Mouse (Mus musculus) right cerebral cortex, postnatal 4 days (tissue): ENCODE data around the gene Gm20715.
A peak's percentile ranks its signal among the peaks of the same experiment; 100 is the strongest.
"Not testable (repeated sequence)": the region's sequence is repeated elsewhere in the genome, so short reads cannot be mapped to it uniquely, and the experiment has no call there.

Experiments
- DNase-seq: peaks from one replicate; pipeline ENCODE4 v3.0.0-alpha.2; 2022

The Gm20715 gene

GRCm38 (mm10) chr7:6430342-6430741 lies 20.3 kb downstream of the Gm20715 start:
- DNase-seq = peak; percentile 30

DNA sequence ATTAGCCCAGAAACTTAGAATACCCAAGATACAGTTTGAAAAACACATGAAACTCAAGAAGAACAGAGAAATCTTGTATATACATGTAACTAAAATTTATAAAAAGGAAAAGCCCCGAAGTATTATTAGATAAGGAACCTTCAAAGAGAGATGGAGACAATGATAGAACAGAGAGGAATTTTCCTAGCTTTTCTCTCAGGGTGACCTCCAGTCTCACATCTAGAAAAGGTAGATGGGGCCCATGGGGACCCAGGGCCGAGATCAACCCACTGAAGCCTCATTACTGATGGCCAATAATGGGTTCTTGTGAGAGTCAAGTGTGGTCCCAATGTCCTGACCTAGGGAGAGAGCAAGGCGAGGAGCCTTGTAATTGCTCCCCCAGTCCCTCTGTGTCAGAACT lies 28.3 kb downstream of the Gm20715 start, which contains the start of gene Olfr1344:
Gene Olfr1344, plus strand, starts transcription at position 301 of the 400 bp plus-strand sequence.
- DNase-seq = no peak

GRCm38 (mm10) chr7:6441173-6441572 lies 31.1 kb downstream of the Gm20715 start:
- no peak for DNase-seq

DNA sequence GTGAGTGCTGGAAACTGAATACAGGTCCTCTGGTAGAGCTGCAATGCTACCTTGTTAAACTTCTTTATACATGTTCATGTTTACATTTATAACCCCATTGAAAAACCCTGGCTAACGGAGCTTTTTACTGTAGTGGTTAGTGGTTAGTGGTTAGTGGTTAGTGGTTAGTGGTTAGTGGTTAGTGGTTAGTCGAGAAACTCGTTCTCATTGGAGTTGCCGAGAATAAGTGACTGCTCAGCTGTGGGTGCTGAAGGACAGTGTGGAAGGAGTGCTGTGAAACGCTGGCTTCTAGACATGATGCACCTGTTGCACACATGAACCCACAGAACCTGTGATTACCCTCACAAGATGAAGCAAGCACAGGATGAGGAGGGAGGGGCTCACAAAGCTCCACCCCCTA lies 37.7 kb downstream of the Gm20715 start:
- DNase-seq = no peak

DNA sequence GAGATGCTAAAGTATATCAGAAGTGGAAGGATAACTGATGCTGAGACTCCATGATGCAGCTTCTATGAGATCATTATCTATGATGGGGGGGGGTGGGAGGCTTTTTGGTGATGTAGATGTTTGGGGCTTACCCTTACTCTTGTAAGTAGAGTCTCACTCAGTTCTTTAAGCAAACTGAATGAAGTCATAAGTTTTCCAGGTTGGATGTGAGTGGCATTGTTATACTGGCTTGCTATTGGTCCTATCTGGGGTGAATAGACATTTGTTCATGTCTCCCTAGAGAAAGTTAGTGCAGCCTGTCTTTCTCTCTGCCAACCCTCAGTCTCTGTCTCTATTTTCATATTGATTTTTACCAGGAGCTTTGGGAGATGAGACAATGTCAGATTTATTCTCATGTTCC lies 45.8 kb downstream of the Gm20715 start, which contains the start of gene Olfr1336:
Gene Olfr1336, plus strand, starts transcription at position 301 of the 400 bp plus-strand sequence.
- DNase-seq = no peak

GRCm38 (mm10) chr7:6456399-6456798 lies 46.3 kb downstream of the Gm20715 start:
- no peak for DNase-seq

GRCm38 (mm10) chr7:6466951-6467350 lies 56.9 kb downstream of the Gm20715 start, which contains the start of gene Olfr1346:
Gene Olfr1346, plus strand, starts transcription at chr7:6467101.
- DNase-seq = no peak

- DNase-seq = not testable (repeated sequence)
Observed at GRCm38 (mm10) chr7:6477633-6478032, 67.6 kb downstream of the Gm20715 start.

DNA sequence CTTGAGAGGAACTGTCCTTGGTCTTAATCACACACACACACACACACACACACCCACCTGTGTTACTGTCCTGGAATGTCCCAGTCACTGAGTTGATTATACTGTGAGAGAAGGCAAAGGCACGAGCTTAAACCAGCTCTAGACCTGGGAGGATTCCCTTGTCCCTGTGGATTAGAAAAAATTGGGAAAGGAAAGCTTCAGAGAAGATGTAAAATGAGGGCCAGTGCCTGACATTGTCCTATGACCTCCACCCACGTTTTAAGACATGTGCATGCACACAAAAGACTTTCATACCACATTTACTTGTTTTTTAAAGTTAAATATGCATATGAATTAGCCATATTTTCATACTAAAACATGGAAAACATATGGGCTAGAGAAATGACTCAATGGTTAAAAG lies 76.8 kb downstream of the Gm20715 start, which contains the start of gene Olfr5:
Gene Olfr5, minus strand, starts transcription at position 101 of the 400 bp plus-strand sequence.
- DNase-seq = no peak
